Mouse (Mus musculus) forebrain, postnatal 0 days (tissue): Measurements from ENCODE around the gene Lrsam1. TPM values are rescaled to one million over a fixed set of nuclear protein-coding genes. Genes with fewer than 3 reads are reported as not detected.
A peak's percentile ranks its signal among the peaks of the same experiment; 100 is the strongest.

Source experiments
- ATAC-seq: fragments of 200-750 bp; cut with Nextera tagmentation; 2 replicates; pipeline ENCODE4 v1.8.0; 2017; ENCODE audit warnings: mild to moderate bottlenecking, moderate library complexity
- DNase-seq: peaks from one replicate; pipeline ENCODE4 v3.0.0-alpha.2; 2015
- H3K27ac ChIP-seq: fragments of 300-500 bp; sonication (generic); 2 replicates; pipeline ENCODE4 v1.5.1; 2014; ENCODE audit warnings: low read depth, mild to moderate bottlenecking, antibody characterized with exemption, low read length, moderate library complexity, mixed read lengths
- H3K27me3 ChIP-seq: fragments of 300-500 bp; sonication (generic); 2 replicates; pipeline ENCODE4 v1.6.1; 2014; ENCODE audit warnings: mild to moderate bottlenecking, low read length, mixed read lengths; ENCODE audit not compliant: insufficient read depth
- H3K36me3 ChIP-seq: fragments of 300-500 bp; sonication (generic); 2 replicates; pipeline ENCODE4 v1.6.1; 2014; ENCODE audit warnings: mild to moderate bottlenecking, moderate library complexity; ENCODE audit not compliant: insufficient read depth
- H3K4me1 ChIP-seq: fragments of 300-500 bp; sonication (generic); 2 replicates; pipeline ENCODE4 v1.6.1; 2014; ENCODE audit warnings: antibody characterized with exemption; ENCODE audit not compliant: insufficient read depth
- H3K4me2 ChIP-seq: fragments of 300-500 bp; sonication (generic); 2 replicates; pipeline ENCODE4 v1.6.1; 2014; ENCODE audit warnings: low read depth, mild to moderate bottlenecking, moderate library complexity
- H3K4me3 ChIP-seq: fragments of 300-500 bp; sonication (generic); 2 replicates; pipeline ENCODE4 v1.5.1; 2014; ENCODE audit warnings: low read depth, low read length, mixed read lengths
- H3K9ac ChIP-seq: fragments of 300-500 bp; sonication (generic); 2 replicates; pipeline ENCODE4 v1.6.1; 2014; ENCODE audit warnings: mild to moderate bottlenecking
- H3K9me3 ChIP-seq: fragments of 300-500 bp; sonication (generic); 2 replicates; pipeline ENCODE4 v1.6.1; 2016; ENCODE audit warnings: low read length
- CTCF ChIP-seq: sonication (generic); IDR thresholded peaks from 2 replicates; pipeline ENCODE4 v1.5.1; 2016; ENCODE audit warnings: antibody characterized with exemption, control low read depth, low read depth
- WGBS: fragments of 180-500 bp; shearing (Covaris S2); extraction: QIAGEN DNeasy Blood & Tissue Kit; methylation state at CpG from one replicate; pipeline ENCODE4 v1.1.7; 2014; 5-methylcytosine and 5-hydroxymethylcytosine counted together
- polyA plus RNA-seq: library from polyadenylated mRNA; unstranded; fragments of >200 nt; fragmentation: Nextera tagmentation; extraction: Ambion mirVana; gene quantifications from 2 replicates; pipeline ENCODE4 v1.2.1, GENCODE M21; 2015
- total RNA-seq: library from RNA; depleted of rRNA; stranded (reverse); fragments of >200 nt; gene quantifications from 2 replicates; pipeline ENCODE4 v1.2.3, GENCODE M21; 2014

Gene Lrsam1
- total and polyA plus RNA-seq, 2 experiments from 2014 or later = 17.4 to 28.7 TPM

DNA sequence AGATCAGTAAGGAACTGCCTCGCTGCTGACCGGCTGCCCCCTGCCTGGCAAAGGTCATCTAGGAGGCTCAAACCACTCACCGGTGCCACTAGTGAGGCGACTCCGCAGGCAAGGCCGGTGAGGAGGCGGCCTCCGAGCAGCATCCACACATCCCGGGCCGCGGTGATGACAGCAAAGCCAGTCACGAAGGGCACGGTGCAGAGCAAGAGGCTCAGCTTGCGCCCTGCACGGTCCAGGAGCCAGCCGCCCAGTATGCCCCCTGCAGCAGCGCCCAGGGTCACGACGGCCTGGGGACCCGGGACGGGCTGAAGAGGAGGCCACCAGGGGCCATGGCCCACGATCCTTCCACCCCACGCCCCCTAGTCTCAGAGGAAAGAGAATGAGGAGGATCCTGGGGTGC lies 19.9 kb upstream of the Lrsam1 start:
- TF ChIP-seq CTCF = no peak
- H3K4me3 ChIP-seq = peak overlapping the region; percentile 79
- peaks cover 8% of the 10 kb centered on the region for H3K4me1 ChIP-seq
- DNase-seq (no peak), ATAC-seq (peak; percentile 21)
- H3K9ac ChIP-seq = peak overlapping the region; percentile 93
- peak overlapping the region; percentile 96 for H3K4me2 ChIP-seq
- 0 out of 2 replicates have a peak, but pooled peaks cover under 1% of the 10 kb centered on the region for H3K36me3 ChIP-seq
- H3K27ac ChIP-seq = peak overlapping the region; percentile 69
- H3K9me3 ChIP-seq = no peaks in the 10 kb centered on the region
- 3% methylated on average over 23 of the region's 23 CpGs for WGBS
- no peaks in the 10 kb centered on the region for H3K27me3 ChIP-seq

DNA sequence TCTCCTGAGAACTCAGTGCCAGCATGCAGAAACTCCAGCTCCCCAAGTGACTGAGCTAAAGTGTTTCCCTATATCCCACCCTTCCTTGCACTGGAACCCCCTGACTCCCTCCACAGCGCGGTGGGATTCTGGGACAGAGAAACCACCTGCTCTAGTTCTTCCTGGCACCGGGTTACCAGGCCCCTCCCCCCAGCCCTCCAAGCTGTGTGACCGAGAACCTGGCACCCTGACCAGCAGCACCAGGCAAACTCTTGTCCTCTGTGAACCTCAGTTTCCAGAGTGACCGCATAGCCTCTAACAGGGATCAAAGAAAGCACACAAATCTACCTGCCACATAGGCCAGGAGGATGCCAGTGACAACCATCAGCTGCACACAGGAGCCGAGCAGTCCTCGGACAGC lies 18.3 kb upstream of the Lrsam1 start:
- Histone ChIP-seq H3K27ac (no peak overlapping the region), H3K9me3 (no peaks in the 10 kb centered on the region), H3K4me2 (no peak overlapping the region), H3K27me3 (no peaks in the 10 kb centered on the region), H3K4me1 (peaks cover 8% of the 10 kb centered on the region), H3K9ac (no peak overlapping the region), H3K4me3 (no peak overlapping the region), H3K36me3 (peaks cover 13% of the 10 kb centered on the region)
- TF ChIP-seq CTCF = no peak
- DNase-seq = no peak
- WGBS = 86% methylated on average over 7 of the region's 7 CpGs
- no peak for ATAC-seq

DNA sequence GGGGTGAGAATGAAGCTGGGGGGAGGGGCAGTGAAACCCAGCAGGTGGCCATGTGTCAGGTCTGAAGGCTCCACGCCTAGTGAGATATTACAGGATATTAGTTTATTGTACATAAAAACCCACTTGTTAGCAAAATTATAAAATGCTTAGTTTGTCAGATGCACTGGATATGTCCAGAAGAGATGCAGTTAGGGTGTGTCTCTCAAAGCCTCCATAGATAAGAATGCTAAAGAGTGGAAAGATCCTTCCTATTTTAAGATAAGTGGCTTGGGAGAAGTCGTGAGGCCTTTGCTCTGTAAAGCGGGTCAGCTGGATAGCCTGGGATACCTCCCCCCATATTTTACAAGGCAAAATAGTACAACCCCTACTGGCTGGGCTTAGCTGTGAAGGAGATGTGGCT lies 17.3 kb upstream of the Lrsam1 start:
- Histone ChIP-seq H3K9me3 (no peaks in the 10 kb centered on the region), H3K4me2 (no peak overlapping the region)
- WGBS = 72% methylated on average over 3 of the region's 3 CpGs

DNA sequence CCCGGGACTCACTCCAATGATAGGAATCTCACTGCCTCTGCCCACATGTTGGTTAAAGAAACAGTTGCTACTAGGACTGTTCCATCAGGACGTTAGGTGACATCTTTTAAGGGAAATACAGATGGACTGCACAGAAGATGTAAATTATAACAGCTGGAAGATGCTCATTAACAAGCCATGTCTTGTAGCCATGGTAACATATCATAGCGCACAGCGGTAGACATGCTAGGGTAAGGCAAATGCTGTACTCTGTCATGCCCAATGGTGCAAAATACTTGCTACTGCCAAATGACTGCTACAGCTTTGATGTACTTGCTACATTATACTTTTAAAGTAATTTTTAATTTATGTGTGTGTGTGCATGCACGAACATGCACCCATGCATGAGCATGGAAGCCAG lies 15.7 kb upstream of the Lrsam1 start:
- Histone ChIP-seq H3K36me3 (peaks cover 33% of the 10 kb centered on the region), H3K9ac (no peak overlapping the region), H3K9me3 (no peaks in the 10 kb centered on the region), H3K4me1 (peaks cover 8% of the 10 kb centered on the region), H3K4me2 (no peak overlapping the region), H3K4me3 (no peak overlapping the region), H3K27me3 (no peaks in the 10 kb centered on the region), H3K27ac (no peak overlapping the region)
- DNase-seq = no peak
- peak; percentile 20; the same call in 1 of the 2 replicates for ATAC-seq
- 61% methylated on average over 5 of the region's 5 CpGs for WGBS
- no peak for TF ChIP-seq CTCF

More for the DNA sequence above, 17.3 kb upstream of the Lrsam1 start:
- TF ChIP-seq CTCF = no peak
- H3K36me3 ChIP-seq = peaks cover 23% of the 10 kb centered on the region
- H3K27me3 ChIP-seq = no peaks in the 10 kb centered on the region
- H3K9ac ChIP-seq = no peak overlapping the region
- no peak for ATAC-seq
- H3K4me3 ChIP-seq = no peak overlapping the region
- no peak for DNase-seq
- H3K4me1 ChIP-seq = peaks cover 8% of the 10 kb centered on the region
- no peak overlapping the region for H3K27ac ChIP-seq

DNA sequence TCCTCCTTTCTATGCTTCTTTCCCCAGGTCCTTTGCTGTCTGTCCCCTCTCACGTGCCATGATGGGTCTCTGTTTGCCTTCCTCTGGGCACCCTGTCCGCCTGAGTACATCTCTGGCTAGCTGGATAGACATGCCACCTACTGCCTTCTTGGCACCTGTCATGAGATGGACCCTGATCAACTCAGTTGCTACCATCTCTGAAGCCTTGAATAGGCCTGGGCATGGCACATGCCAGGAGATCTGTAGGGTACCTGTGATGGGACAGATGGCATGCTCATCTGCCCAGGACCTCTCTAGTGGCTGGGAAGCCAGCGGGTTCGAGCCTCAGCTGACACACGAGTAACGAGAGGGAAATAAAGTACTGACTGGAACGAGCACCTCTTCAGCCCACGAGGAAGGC lies 12.8 kb upstream of the Lrsam1 start:
- ATAC-seq = no peak
- Histone ChIP-seq H3K27ac (no peak overlapping the region), H3K27me3 (no peaks in the 10 kb centered on the region), H3K4me2 (no peak overlapping the region), H3K9ac (no peak overlapping the region), H3K4me3 (no peak overlapping the region), H3K9me3 (no peaks in the 10 kb centered on the region), H3K36me3 (peaks cover 33% of the 10 kb centered on the region), H3K4me1 (no peaks in the 10 kb centered on the region)
- 90% methylated on average over 8 of the region's 8 CpGs for WGBS
- no peak for TF ChIP-seq CTCF
- no peak for DNase-seq

DNA sequence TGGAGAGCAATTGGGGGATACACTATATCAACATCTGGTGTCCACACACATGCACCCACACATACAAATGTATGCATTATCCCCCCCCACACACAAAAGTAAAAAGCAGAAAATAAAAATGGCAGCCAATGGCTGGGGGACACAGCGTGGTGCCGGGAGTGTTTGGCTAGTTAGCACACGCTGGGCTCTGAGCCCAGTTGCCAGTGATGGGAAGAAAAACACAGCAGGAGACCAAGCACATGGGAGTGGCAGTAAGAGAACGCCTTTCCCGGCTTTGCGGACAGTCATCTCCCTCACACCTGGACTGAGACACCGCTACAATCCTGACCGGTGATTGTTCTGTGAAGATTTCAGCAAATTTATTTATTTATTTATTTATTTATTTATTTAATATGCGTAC lies 9.8 kb upstream of the Lrsam1 start:
- no peak overlapping the region for H3K4me3 ChIP-seq
- no peak overlapping the region for H3K9ac ChIP-seq
- no peaks in the 10 kb centered on the region for H3K9me3 ChIP-seq
- H3K36me3 ChIP-seq = peaks cover 33% of the 10 kb centered on the region
- WGBS = 19% methylated on average over 9 of the region's 9 CpGs
- H3K4me2 ChIP-seq = no peak overlapping the region
- H3K4me1 ChIP-seq = peaks cover 4% of the 10 kb centered on the region; the same call in 1 of the 2 replicates
- no peak for TF ChIP-seq CTCF
- peak; percentile 66 for DNase-seq
- no peaks in the 10 kb centered on the region for H3K27me3 ChIP-seq
- no peak overlapping the region for H3K27ac ChIP-seq
- ATAC-seq = no peak

DNA sequence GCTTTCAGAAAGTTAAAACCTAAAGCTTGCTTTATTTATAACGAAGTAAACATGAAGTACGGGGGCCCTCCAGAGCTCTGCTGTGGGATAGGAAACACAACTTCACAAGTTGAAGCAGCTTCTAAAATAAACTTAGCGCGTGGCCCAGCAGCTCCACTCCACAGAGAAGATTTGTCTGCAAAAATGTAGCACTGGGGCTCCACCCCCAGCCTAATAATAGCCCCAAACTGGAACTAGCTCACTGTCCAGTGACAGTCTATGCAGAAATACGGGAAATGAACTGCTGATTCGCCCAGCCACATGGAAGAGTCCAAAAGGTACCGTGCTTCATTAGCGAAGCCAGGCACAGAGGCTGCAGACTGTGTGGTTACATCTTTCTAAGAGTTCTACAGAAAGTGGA lies 7.9 kb upstream of the Lrsam1 start:
- ATAC-seq = no peak
- H3K4me3 ChIP-seq = no peak overlapping the region
- H3K4me2 ChIP-seq = no peak overlapping the region
- TF ChIP-seq CTCF = no peak
- H3K36me3 ChIP-seq = peaks cover 22% of the 10 kb centered on the region
- no peaks in the 10 kb centered on the region for H3K9me3 ChIP-seq
- H3K4me1 ChIP-seq = peaks cover 4% of the 10 kb centered on the region; the same call in 1 of the 2 replicates
- no peak overlapping the region for H3K27ac ChIP-seq
- no peak overlapping the region for H3K9ac ChIP-seq
- 87% methylated on average over 8 of the region's 8 CpGs for WGBS
- H3K27me3 ChIP-seq = no peaks in the 10 kb centered on the region
- DNase-seq = no peak
